Mouse (Mus musculus) neural tube, embryonic 15.5 days (tissue): ENCODE results near the gene Apoc1. TPM values are rescaled to one million over a fixed set of nuclear protein-coding genes. Genes with fewer than 3 reads are reported as not detected.

ENCODE experiments used
- ATAC-seq: fragments of 200-750 bp; cut with Nextera tagmentation; 2 replicates; pipeline ENCODE4 v1.8.0; 2017; ENCODE audit warnings: mild to moderate bottlenecking, moderate TSS enrichment, moderate library complexity; ENCODE audit not compliant: low FRiP score
- H3K27ac ChIP-seq: fragments of 300-500 bp; sonication (generic); replicated peaks from 2 replicates; pipeline ENCODE4 v1.5.1; 2015; ENCODE audit warnings: mild to moderate bottlenecking, inconsistent platforms
- H3K27me3 ChIP-seq: fragments of 300-500 bp; sonication (generic); replicated peaks from 2 replicates; pipeline ENCODE4 v1.6.1; 2015; ENCODE audit warnings: inconsistent platforms
- H3K36me3 ChIP-seq: fragments of 300-500 bp; sonication (generic); 2 replicates; pipeline ENCODE4 v1.6.1; 2015; ENCODE audit warnings: inconsistent platforms
- H3K4me1 ChIP-seq: fragments of 300-500 bp; sonication (generic); 2 replicates; pipeline ENCODE4 v1.6.1; 2015; ENCODE audit warnings: inconsistent platforms
- H3K4me2 ChIP-seq: fragments of 300-500 bp; sonication (generic); 2 replicates; pipeline ENCODE4 v1.6.1; 2015; ENCODE audit warnings: inconsistent platforms, mild to moderate bottlenecking, moderate library complexity
- H3K4me3 ChIP-seq: fragments of 300-500 bp; sonication (generic); replicated peaks from 2 replicates; pipeline ENCODE4 v1.5.1; 2015; ENCODE audit warnings: mild to moderate bottlenecking, inconsistent platforms
- H3K9ac ChIP-seq: fragments of 300-500 bp; sonication (generic); replicated peaks from 2 replicates; pipeline ENCODE4 v1.6.1; 2015; ENCODE audit warnings: mild to moderate bottlenecking, inconsistent platforms
- H3K9me3 ChIP-seq: fragments of 300-500 bp; sonication (generic); replicated peaks from 2 replicates; pipeline ENCODE4 v1.6.1; 2016; ENCODE audit warnings: inconsistent platforms
- WGBS: fragments of 180-500 bp; shearing (Covaris S2); methylation state at CpG from one replicate; pipeline ENCODE4 v1.1.7; 2015; ENCODE audit warnings: mixed read lengths; 5-methylcytosine and 5-hydroxymethylcytosine counted together
- polyA plus RNA-seq: library from polyadenylated mRNA; unstranded; fragments of >200 nt; fragmentation: Nextera tagmentation; extraction: Ambion mirVana; gene quantifications from 2 replicates; pipeline ENCODE4 v1.2.1, GENCODE M21; 2015

Apoc1 gene
- polyA plus RNA-seq, 1 experiment from 2014 or later = 6.5 TPM

GRCm38 (mm10) chr7:19717346-19717745 is 24.9 kb upstream of the Apoc1 start:
- ATAC-seq = no peak
- peaks cover 26% of the 10 kb centered on the region for H3K36me3 ChIP-seq

DNA sequence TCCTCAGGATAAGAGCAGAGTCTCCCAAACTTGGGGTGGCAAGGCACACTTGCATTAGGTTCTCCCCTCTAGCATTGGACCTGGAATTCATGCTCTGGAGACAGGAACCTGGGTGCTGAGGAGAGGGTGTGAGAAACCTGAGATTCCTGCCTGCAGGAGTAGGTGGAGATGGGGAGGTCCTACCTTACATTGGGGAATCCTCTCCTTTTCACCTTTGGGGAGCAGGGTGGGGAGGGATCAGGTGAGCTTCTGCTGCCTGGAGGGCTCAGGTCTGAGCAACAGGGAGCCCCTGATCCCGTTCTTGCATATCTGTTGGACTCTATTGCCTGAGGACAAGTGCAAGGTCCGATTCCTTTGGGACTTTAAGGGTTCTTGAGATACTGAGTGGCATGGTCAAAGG is 24.4 kb upstream of the Apoc1 start:
- WGBS = 78% methylated on average over 2 of the region's 2 CpGs
- no peaks in the 10 kb centered on the region; the same call in 1 of the 2 replicates for H3K9me3 ChIP-seq
- ATAC-seq = no peak
- peaks cover 31% of the 10 kb centered on the region for H3K36me3 ChIP-seq
- no peaks in the 10 kb centered on the region for H3K27me3 ChIP-seq
- peak overlapping the region; percentile 93 for H3K27ac ChIP-seq
- peak overlapping the region; percentile 66 for H3K4me2 ChIP-seq
- H3K9ac ChIP-seq = peak overlapping the region; percentile 56
- H3K4me1 ChIP-seq = peaks cover 24% of the 10 kb centered on the region
- peak overlapping the region; percentile 42; the same call in 1 of the 2 replicates for H3K4me3 ChIP-seq

More at GRCm38 (mm10) chr7:19717346-19717745, 24.9 kb upstream of the Apoc1 start:
- no peak overlapping the region for H3K4me3 ChIP-seq
- no peak overlapping the region; the same call in 1 of the 2 replicates for H3K27ac ChIP-seq
- H3K4me2 ChIP-seq = no peak overlapping the region
- 89% methylated on average over 4 of the region's 4 CpGs for WGBS
- no peak overlapping the region for H3K9ac ChIP-seq
- H3K4me1 ChIP-seq = peaks cover 24% of the 10 kb centered on the region
- H3K9me3 ChIP-seq = no peaks in the 10 kb centered on the region; the same call in 1 of the 2 replicates
- no peaks in the 10 kb centered on the region for H3K27me3 ChIP-seq

- H3K9me3 ChIP-seq = no peaks in the 10 kb centered on the region; the same call in 1 of the 2 replicates
- H3K36me3 ChIP-seq = peaks cover 31% of the 10 kb centered on the region
- H3K27ac ChIP-seq = peak overlapping the region; percentile 93
- H3K4me1 ChIP-seq = peaks cover 24% of the 10 kb centered on the region
- H3K9ac ChIP-seq = peak overlapping the region; percentile 56
- H3K4me3 ChIP-seq = peak overlapping the region; percentile 42
- no peak for ATAC-seq
- H3K4me2 ChIP-seq = peak overlapping the region; percentile 66
- 5% methylated on average over 18 of the region's 18 CpGs for WGBS
- no peaks in the 10 kb centered on the region for H3K27me3 ChIP-seq
Observed at GRCm38 (mm10) chr7:19716055-19716682, 23.7 kb upstream of the Apoc1 start.

GRCm38 (mm10) chr7:19715239-19716054 is 23.0 kb upstream of the Apoc1 start, which contains the start of gene Tomm40:
Gene Tomm40, minus strand, starts transcription at chr7:19715438.
- peak; percentile 97 for ATAC-seq
- Histone ChIP-seq H3K4me1 (peaks cover 24% of the 10 kb centered on the region), H3K4me2 (peak within 1 kb of the TSS; percentile 95), H3K4me3 (peak within 1 kb of the TSS; percentile 99), H3K27me3 (no peaks in the 10 kb centered on the region), H3K9ac (peak within 1 kb of the TSS; percentile 96), H3K9me3 (no peaks in the 10 kb centered on the region), H3K27ac (peak within 1 kb of the TSS; percentile 93), H3K36me3 (peaks cover 30% of the 10 kb centered on the region)
- WGBS = under 1% methylated on average over 57 of the region's 59 CpGs

GRCm38 (mm10) chr7:19714836-19715235 is 22.4 kb upstream of the Apoc1 start:
- H3K9ac ChIP-seq = peak overlapping the region; percentile 96
- H3K4me1 ChIP-seq = peaks cover 24% of the 10 kb centered on the region
- peaks cover 34% of the 10 kb centered on the region for H3K36me3 ChIP-seq
- H3K9me3 ChIP-seq = no peaks in the 10 kb centered on the region
- no peaks in the 10 kb centered on the region for H3K27me3 ChIP-seq
- H3K27ac ChIP-seq = peak overlapping the region; percentile 85
- H3K4me3 ChIP-seq = peak overlapping the region; percentile 99
- ATAC-seq = peak; percentile 0; the same call in 1 of the 2 replicates
- under 1% methylated on average over 34 of the region's 39 CpGs for WGBS
- peak overlapping the region; percentile 95 for H3K4me2 ChIP-seq

DNA sequence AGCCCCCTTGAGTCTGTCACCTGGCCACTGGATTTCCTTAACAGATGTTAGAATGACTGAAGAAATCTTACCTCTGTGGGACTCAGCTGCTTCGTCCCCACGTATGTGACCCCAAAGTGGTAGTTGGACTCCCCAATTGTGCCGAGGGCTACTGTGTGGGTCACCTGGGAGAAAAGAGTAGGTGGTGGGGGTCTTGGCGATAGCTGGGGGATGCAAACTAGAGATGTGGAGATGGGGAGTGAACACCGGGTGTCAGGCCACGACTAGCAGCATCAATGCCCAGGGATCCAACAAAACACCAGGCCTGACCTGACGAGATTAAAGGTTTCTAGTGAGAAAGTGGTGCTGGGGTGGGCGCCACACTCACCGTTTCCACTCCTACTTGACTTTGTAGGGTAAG is 21.1 kb upstream of the Apoc1 start:
- no peak for ATAC-seq
- WGBS = 94% methylated on average over 9 of the region's 9 CpGs
- H3K36me3 ChIP-seq = peaks cover 43% of the 10 kb centered on the region

DNA sequence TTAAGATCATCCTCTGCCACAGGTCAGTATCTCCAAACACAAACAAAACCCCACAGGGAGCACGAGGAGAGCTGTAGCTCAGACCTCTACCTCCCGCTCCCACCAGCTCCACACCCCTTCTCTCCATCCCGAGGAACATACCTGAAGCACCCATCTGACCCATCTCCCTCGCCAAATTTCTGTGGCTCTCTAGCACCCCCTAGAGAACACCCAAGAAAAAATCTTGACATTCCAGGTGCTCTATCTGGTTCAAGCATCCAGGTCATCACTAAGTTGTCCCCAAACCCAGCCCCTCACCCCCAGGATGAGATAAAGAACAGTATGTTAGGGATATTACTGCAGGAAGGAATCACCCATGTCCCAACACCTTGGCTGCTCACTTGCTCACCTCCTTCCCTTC is 20.7 kb upstream of the Apoc1 start:
- H3K4me1 ChIP-seq = peaks cover 24% of the 10 kb centered on the region
- H3K9ac ChIP-seq = no peak overlapping the region
- H3K27me3 ChIP-seq = no peaks in the 10 kb centered on the region
- no peak for ATAC-seq
- no peak overlapping the region for H3K27ac ChIP-seq
- H3K4me3 ChIP-seq = no peak overlapping the region
- peaks cover 46% of the 10 kb centered on the region for H3K36me3 ChIP-seq
- H3K9me3 ChIP-seq = no peaks in the 10 kb centered on the region
- no peak overlapping the region for H3K4me2 ChIP-seq
- 68% methylated on average over 4 of the region's 4 CpGs for WGBS

More for the DNA sequence above, 21.1 kb upstream of the Apoc1 start:
- Histone ChIP-seq H3K4me1 (peaks cover 24% of the 10 kb centered on the region), H3K9me3 (no peaks in the 10 kb centered on the region), H3K27ac (no peak overlapping the region), H3K9ac (no peak overlapping the region), H3K4me3 (no peak overlapping the region), H3K27me3 (no peaks in the 10 kb centered on the region), H3K4me2 (no peak overlapping the region)

- WGBS = 77% methylated on average over 4 of the region's 4 CpGs
- no peaks in the 10 kb centered on the region for H3K27me3 ChIP-seq
- no peaks in the 10 kb centered on the region for H3K9me3 ChIP-seq
- H3K9ac ChIP-seq = no peak overlapping the region
- no peak overlapping the region for H3K27ac ChIP-seq
- no peak for ATAC-seq
- no peak overlapping the region for H3K4me2 ChIP-seq
- H3K4me1 ChIP-seq = peaks cover 24% of the 10 kb centered on the region
- H3K36me3 ChIP-seq = peaks cover 52% of the 10 kb centered on the region
- H3K4me3 ChIP-seq = no peak overlapping the region
Observed at GRCm38 (mm10) chr7:19712414-19712813, 20.0 kb upstream of the Apoc1 start.

DNA sequence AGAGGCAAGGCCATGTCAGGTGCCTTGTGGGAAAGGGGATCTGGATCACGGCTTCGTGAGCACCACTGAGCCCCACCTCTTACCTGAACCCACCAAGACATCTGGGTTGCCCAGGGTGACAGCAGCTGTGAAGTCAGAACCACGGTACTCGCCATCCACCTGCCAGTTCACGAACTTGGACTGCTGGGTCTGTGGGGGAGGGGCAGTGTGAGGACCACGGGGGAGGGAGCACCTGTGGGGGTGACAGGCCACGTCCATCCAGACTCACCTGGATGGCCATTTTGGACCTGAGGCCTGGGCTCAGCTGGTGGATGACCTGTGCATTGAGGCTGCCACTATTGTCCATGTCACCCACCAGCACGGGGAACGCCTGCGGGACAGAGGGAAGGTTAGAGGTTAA is 18.2 kb upstream of the Apoc1 start:
- Histone ChIP-seq H3K9me3 (no peaks in the 10 kb centered on the region), H3K27ac (no peak overlapping the region), H3K4me2 (no peak overlapping the region), H3K4me1 (peaks cover 16% of the 10 kb centered on the region), H3K9ac (no peak overlapping the region), H3K4me3 (no peak overlapping the region), H3K36me3 (peaks cover 59% of the 10 kb centered on the region), H3K27me3 (no peaks in the 10 kb centered on the region)
- no peak for ATAC-seq
- 91% methylated on average over 10 of the region's 10 CpGs for WGBS

GRCm38 (mm10) chr7:19705271-19705670 is 12.8 kb upstream of the Apoc1 start:
- no peak for ATAC-seq
- peaks cover 47% of the 10 kb centered on the region for H3K36me3 ChIP-seq
- 96% methylated on average over 7 of the region's 7 CpGs for WGBS

GRCm38 (mm10) chr7:19704475-19704874 is 12.0 kb upstream of the Apoc1 start:
- Histone ChIP-seq H3K4me2 (no peak overlapping the region), H3K9ac (no peak overlapping the region), H3K27ac (no peak overlapping the region), H3K36me3 (peaks cover 39% of the 10 kb centered on the region), H3K9me3 (no peaks in the 10 kb centered on the region), H3K4me1 (peaks cover 11% of the 10 kb centered on the region), H3K27me3 (no peaks in the 10 kb centered on the region), H3K4me3 (no peak overlapping the region)
- 96% methylated on average over 4 of the region's 4 CpGs for WGBS
- no peak for ATAC-seq

More at GRCm38 (mm10) chr7:19705271-19705670, 12.8 kb upstream of the Apoc1 start:
- Histone ChIP-seq H3K4me1 (0 out of 2 replicates have a peak, but pooled peaks cover 8% of the 10 kb centered on the region), H3K9ac (no peak overlapping the region), H3K4me3 (no peak overlapping the region), H3K27me3 (no peaks in the 10 kb centered on the region), H3K27ac (no peak overlapping the region), H3K9me3 (no peaks in the 10 kb centered on the region), H3K4me2 (no peak overlapping the region)
